Mouse (Mus musculus) CH12.LX (cell line): Measurements from ENCODE around the gene Trmt61a. TPM values are rescaled to one million over a fixed set of nuclear protein-coding genes. Genes with fewer than 3 reads are reported as not detected.

ENCODE experiments used
- DNase-seq: peaks from one replicate; pipeline ENCODE4 v3.0.0-alpha.2; 2013; ENCODE audit errors: extremely low read depth
- H3K27ac ChIP-seq: 2 replicates; pipeline ENCODE4 v1.5.1; 2012; ENCODE audit warnings: low read depth, mild to moderate bottlenecking, control low read depth, moderate library complexity; ENCODE audit not compliant: insufficient read depth
- H3K27me3 ChIP-seq: replicated peaks from 2 replicates; pipeline ENCODE3; 2012; ENCODE audit warnings: inconsistent platforms
- H3K36me3 ChIP-seq, 2 experiments: replicated peaks in 1 of 2; 2 replicates each; pipeline versions ENCODE3 to v1.6.1; 2012; ENCODE audit warnings: inconsistent platforms in 1 of 2, low read length in 1 of 2, mild to moderate bottlenecking in 1 of 2, mixed read lengths in 1 of 2, moderate library complexity in 1 of 2; ENCODE audit not compliant: control insufficient read depth in 1 of 2, insufficient read depth in 1 of 2
- H3K4me1 ChIP-seq, 2 experiments: 2 replicates each; pipeline ENCODE4 v1.6.1; 2012; ENCODE audit warnings: inconsistent platforms in 1 of 2, moderate library complexity in 1 of 2; ENCODE audit not compliant: insufficient read depth in 2 of 2, control insufficient read depth in 1 of 2
- H3K4me2 ChIP-seq: 2 replicates; pipeline ENCODE4 v1.6.1; 2012; ENCODE audit warnings: low read depth, mild to moderate bottlenecking, control low read depth; ENCODE audit not compliant: poor library complexity, insufficient read depth, severe bottlenecking
- H3K4me3 ChIP-seq, 3 experiments: fragments of 150-350 bp in 1 of 3; sonication (generic) in 1 of 3; replicated peaks in 1 of 3; 2 replicates each; pipeline versions ENCODE3 to v1.5.1; 2011 to 2012; ENCODE audit warnings: low read depth in 2 of 3, low read length in 2 of 3, mild to moderate bottlenecking in 2 of 3, moderate library complexity in 2 of 3, control low read depth in 1 of 3, improper control_type of control experiment in 1 of 3, inconsistent platforms in 1 of 3, mixed read lengths in 1 of 3; ENCODE audit not compliant: poor library complexity in 1 of 3
- H3K79me2 ChIP-seq: replicated peaks from 2 replicates; pipeline ENCODE4 v1.6.1; 2012; ENCODE audit warnings: mild to moderate bottlenecking, moderate library complexity; ENCODE audit not compliant: control insufficient read depth, poor library complexity, insufficient read depth, severe bottlenecking; ENCODE audit errors: extremely low read depth
- H3K9ac ChIP-seq: 2 replicates; pipeline ENCODE4 v1.6.1; 2012; ENCODE audit warnings: low read depth, mild to moderate bottlenecking, control low read depth, moderate library complexity; ENCODE audit not compliant: insufficient read depth
- H3K9me3 ChIP-seq: replicated peaks from 2 replicates; pipeline ENCODE3; 2012; ENCODE audit warnings: low read length, inconsistent platforms, mixed read lengths
- CHD1 ChIP-seq: IDR thresholded peaks from 2 replicates; pipeline ENCODE4 v1.6.1; 2012; ENCODE audit warnings: low read depth, low read length, improper control_type of control experiment, inconsistent platforms
- ELF1 ChIP-seq: IDR thresholded peaks from 2 replicates; pipeline ENCODE4 v1.6.1; 2014; ENCODE audit warnings: low read depth, mild to moderate bottlenecking, inconsistent platforms, low read length, improper control_type of control experiment
- GABPA ChIP-seq: IDR thresholded peaks from 2 replicates; pipeline ENCODE4 v1.6.1; 2012; ENCODE audit warnings: low read depth, low read length, improper control_type of control experiment, inconsistent platforms; ENCODE audit not compliant: insufficient replicate concordance
- IRF4 ChIP-seq: IDR thresholded peaks from 2 replicates; pipeline ENCODE4 v1.6.1; 2014; ENCODE audit warnings: low read depth, mild to moderate bottlenecking, inconsistent platforms, low read length, improper control_type of control experiment
- MAFK ChIP-seq: IDR thresholded peaks from 2 replicates; pipeline ENCODE4 v1.6.1; 2011; ENCODE audit warnings: low read length, improper control_type of control experiment; ENCODE audit not compliant: insufficient replicate concordance
- MAX ChIP-seq: IDR thresholded peaks from 2 replicates; pipeline ENCODE4 v1.6.1; 2011; ENCODE audit warnings: low read length, improper control_type of control experiment
- MEF2A ChIP-seq: IDR thresholded peaks from 2 replicates; pipeline ENCODE4 v1.6.1; 2014; ENCODE audit warnings: low read depth, mild to moderate bottlenecking, inconsistent platforms, low read length, improper control_type of control experiment, borderline replicate concordance
- MXI1 ChIP-seq: IDR thresholded peaks from 2 replicates; pipeline ENCODE4 v1.6.1; 2011; ENCODE audit warnings: mild to moderate bottlenecking, low read depth, low read length, improper control_type of control experiment
- MYC ChIP-seq: IDR thresholded peaks from 2 replicates; pipeline ENCODE4 v1.6.1; 2011; ENCODE audit warnings: low read depth, mild to moderate bottlenecking, improper control_type of control experiment, low read length
- NELFE ChIP-seq: IDR thresholded peaks from 2 replicates; pipeline ENCODE4 v1.6.1; 2011; ENCODE audit warnings: low read depth, low read length, improper control_type of control experiment
- POLR2A ChIP-seq: IDR thresholded peaks from 2 replicates; pipeline ENCODE4 v1.6.1; 2011; ENCODE audit warnings: low read depth, mild to moderate bottlenecking, improper control_type of control experiment, low read length
- POLR2AphosphoS2 ChIP-seq: IDR thresholded peaks from 2 replicates; pipeline ENCODE4 v1.6.1; 2011; ENCODE audit warnings: low read depth, low read length, improper control_type of control experiment
- RCOR1 ChIP-seq: conservative IDR thresholded peaks from 2 replicates; pipeline ENCODE4 v1.6.1; 2012; ENCODE audit warnings: low read depth, mild to moderate bottlenecking, inconsistent platforms, low read length, improper control_type of control experiment
- TBP ChIP-seq: conservative IDR thresholded peaks from 2 replicates; pipeline ENCODE4 v1.6.1; 2011; ENCODE audit warnings: low read depth, low read length, improper control_type of control experiment
- UBTF ChIP-seq: IDR thresholded peaks from 2 replicates; pipeline ENCODE4 v1.6.1; 2012; ENCODE audit warnings: low read depth, mild to moderate bottlenecking, inconsistent platforms, low read length, improper control_type of control experiment, moderate library complexity
- ZNF384 ChIP-seq: IDR thresholded peaks from 2 replicates; pipeline ENCODE4 v1.6.1; 2012; ENCODE audit warnings: low read depth, low read length, improper control_type of control experiment, inconsistent platforms
- dilution Hi-C: fragments of 300-500 bp; cut with MboI; formaldehyde crosslinking; loops from 2 replicates; pipeline ENCODE4 v1.14.3; 2020; ENCODE audit warnings: low sequenced_read_pairs; ENCODE audit not compliant: extremely low pct_unique_long_range_greater_than_20kb, extremely low pct_ligation_motif_present
- in situ Hi-C: fragments of 300-500 bp; cut with MboI; formaldehyde crosslinking; loops from 3 replicates; pipeline ENCODE4 v1.14.3; 2019; ENCODE audit warnings: low sequenced_read_pairs, low pct_ligation_motif_present, low pct_unique_long_range_greater_than_20kb, mixed read lengths
- polyA plus RNA-seq: library from polyadenylated mRNA; unstranded; fragments of >175 nt; gene quantifications from 2 replicates; pipeline ENCODE4 v1.2.1, GENCODE M21; 2012; ENCODE audit warnings: low read depth; ENCODE audit not compliant: insufficient read length
- total RNA-seq, 2 experiments: library from RNA; depleted of rRNA; stranded (reverse); fragments of 300-350 nt in 1 of 2; fragments of >200 nt in 1 of 2; gene quantifications; 2 replicates each; pipeline ENCODE4 v1.2.3; 2012 to 2014

The Trmt61a gene
- total and polyA plus RNA-seq, 3 experiments = 21.8 to 37.4 (median 34.1) TPM

DNA sequence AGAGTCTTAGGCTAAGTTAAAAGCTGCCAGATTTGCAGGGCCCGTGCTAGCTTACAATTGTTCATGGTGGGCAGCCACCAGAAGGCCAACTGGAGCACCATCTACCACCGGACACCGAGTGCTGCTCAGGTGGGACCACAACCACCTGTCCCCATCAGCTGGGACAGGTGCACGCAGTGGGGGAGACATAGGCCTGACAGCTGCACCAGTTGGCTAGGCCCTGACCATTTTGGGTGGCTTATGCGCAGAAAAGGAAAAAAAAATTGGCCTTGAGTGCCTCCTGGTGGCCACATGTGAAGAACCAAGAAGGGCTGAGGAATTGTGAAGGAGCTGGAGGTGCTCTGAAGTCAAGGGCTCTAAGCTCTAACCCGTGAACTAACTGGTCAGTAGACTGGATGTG is 18.3 kb downstream of the Trmt61a start (continued):
- TF ChIP-seq POLR2A (no peak), ELF1 (no peak), GABPA (no peak), CHD1 (no peak), MAFK (no peak), NELFE (peak; percentile 66; the same call in 1 of the 2 replicates), MXI1 (no peak)
- TF ChIP-seq, all 38 proteins: peak for 10

DNA sequence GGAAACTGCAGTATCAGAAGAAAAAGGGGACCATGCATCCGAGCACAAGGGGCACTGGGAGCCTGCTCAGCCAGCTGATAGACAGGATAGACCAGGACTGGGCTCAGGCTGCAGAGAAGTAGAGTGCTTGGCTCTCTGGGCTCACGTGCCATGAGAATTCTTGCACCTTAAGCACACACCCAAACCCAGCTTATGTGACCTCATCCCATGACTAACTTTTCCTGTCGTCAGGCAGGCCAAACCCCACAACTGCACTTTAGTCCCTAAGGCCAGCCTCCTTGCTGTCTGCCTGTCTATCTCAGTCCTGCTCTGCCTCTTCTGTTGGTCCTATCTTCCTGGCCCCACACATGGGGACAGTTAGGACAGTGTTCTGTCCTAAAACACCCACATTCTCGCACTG is 19.8 kb downstream of the Trmt61a start:
- H3K36me3 ChIP-seq = no peaks in the 10 kb centered on the region
- H3K9ac ChIP-seq = no peak overlapping the region
- H3K4me3 ChIP-seq = no peak overlapping the region
- H3K27me3 ChIP-seq = no peaks in the 10 kb centered on the region
- H3K4me1 ChIP-seq = peaks cover 19 to 68% of the 10 kb centered on the region in 2 experiments
- no peak for TF ChIP-seq IRF4
- TF ChIP-seq UBTF = no peak
- no peak for TF ChIP-seq POLR2AphosphoS2
- H3K79me2 ChIP-seq = no peaks in the 10 kb centered on the region
- dilution Hi-C loops = no loop called here
- in situ Hi-C loops = no loop called here
- DNase-seq = no peak
- H3K4me2 ChIP-seq = no peak overlapping the region
- H3K9me3 ChIP-seq = no peaks in the 10 kb centered on the region
- no peak overlapping the region for H3K27ac ChIP-seq

DNA sequence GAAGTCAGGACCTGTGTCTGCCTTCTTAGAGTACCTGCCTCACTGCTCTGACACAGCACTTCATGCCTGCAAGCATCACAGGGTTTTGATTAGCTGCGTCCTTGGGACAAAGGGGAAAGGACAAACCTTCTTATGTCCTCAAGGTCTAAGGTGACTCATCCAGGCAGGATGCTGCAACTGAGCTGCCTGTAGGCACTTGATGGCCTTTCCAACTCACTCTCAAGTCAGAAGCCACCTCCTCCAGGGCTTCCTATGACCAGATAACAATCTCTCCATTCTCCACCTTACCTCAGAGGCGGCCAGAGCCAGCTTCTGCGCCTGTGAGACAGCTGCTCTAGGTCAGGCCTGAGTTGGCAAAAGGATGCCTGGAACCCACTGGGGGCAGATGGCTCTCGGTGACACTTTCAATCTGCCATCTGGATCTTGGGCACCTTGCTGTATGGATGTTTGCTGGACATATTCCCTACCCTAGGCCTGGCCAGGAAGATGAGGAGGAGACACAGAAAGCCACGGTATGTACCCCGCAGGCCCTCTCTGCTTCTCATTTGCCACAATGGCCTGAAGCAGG is 20.5 kb downstream of the Trmt61a start:
- Histone ChIP-seq H3K27ac (no peak overlapping the region), H3K27me3 (no peaks in the 10 kb centered on the region), H3K4me3 (no peak overlapping the region), H3K4me2 (no peak overlapping the region), H3K9ac (no peak overlapping the region), H3K36me3 (no peaks in the 10 kb centered on the region), H3K4me1 (peaks cover 19 to 66% of the 10 kb centered on the region in 2 experiments), H3K79me2 (no peaks in the 10 kb centered on the region), H3K9me3 (no peaks in the 10 kb centered on the region)
- in situ Hi-C loops (no loop called here), dilution Hi-C loops (no loop called here)
- no peak for DNase-seq
- TF ChIP-seq MYC (no peak), ZNF384 (no peak), GABPA (no peak), MEF2A (no peak), RCOR1 (no peak), MAX (no peak), TBP (no peak)
